Mouse (Mus musculus): ENCODE measurements around the gene Tufm.

Gene Tufm

DNA sequence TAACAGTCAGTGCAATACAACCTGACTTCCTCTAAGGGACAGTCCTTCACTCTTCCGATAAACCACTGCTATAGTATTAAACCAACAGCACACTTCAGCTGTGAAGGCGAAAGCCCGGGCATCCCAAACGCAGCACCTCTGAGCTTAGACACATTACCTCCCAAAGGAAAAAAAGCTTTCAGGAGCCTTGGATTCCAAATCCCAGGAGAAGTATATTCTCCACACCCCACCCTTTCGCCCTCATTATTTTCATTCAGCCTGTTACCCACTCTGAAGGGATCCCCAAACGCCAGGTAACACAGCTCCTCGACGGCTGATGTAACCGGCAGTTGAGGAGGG is 14.5 kb downstream of the Tufm start:
- in situ Hi-C loops (cut with MboI), result no loop called here

DNA sequence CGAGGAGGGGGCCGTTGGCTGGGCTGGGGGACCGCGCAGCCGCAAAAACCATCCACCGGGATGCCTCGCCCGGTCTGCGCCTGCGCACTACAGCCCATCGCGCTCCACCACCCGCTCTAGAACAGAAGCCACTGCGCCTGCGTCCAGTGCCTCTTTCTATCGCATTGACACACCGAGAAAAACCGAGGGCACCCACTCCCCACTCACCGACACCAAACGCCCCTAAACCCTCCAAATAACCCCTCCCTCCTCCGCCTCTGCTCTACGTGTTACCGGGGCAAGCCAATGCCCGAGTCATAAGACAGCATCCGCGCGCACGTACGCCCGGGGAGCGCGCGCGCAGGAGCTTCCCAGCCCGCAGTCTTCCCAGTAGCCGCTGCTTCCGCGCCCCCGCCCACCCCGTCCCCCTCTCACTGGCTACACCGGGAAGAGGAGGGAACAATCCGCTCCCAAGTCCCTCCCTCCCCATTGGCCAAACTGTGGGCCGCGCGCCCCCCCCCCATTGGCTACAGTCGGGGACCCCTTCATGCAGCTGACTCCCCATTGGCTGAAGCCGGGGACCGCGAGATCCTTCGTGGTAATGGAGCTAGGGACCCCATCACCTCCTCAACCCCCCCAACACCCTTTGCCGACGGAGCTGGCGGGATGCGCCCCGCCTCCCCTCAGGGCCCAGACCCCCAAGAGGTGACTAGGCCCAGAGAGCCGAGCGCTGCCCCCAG is 15.0 kb downstream of the Tufm start:
- in situ Hi-C loops (cut with MboI), result no loop called here

GRCm38 (mm10) chr7:126502751-126503150 is 15.6 kb downstream of the Tufm start:
- in situ Hi-C loops (cut with MboI), result no loop called here

GRCm38 (mm10) chr7:126503273-126503878 is 16.2 kb downstream of the Tufm start, which contains the start of gene Atxn2l:
Gene Atxn2l, minus strand, starts transcription at chr7:126503437.
- in situ Hi-C loops (cut with MboI), result no loop called here

DNA sequence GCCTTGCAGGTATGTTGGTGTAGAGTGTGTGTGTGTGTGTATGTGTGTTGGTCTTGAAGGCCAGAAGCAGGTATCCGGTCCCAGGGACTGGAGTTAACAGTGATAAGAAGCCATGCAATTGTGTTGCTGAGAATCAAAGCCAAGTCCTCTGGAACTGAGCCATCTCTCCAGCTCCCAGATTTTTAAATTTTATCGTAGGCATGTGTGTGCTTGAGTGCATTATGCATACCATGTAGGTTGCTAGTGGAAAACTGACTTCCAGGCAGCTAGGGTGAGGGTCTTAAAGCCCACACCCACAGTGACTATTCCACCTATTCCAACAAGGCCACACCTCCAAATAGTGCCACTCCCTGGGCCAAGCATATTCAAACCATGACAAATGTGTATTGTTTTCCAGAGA is 17.8 kb downstream of the Tufm start:
- in situ Hi-C loops (cut with MboI), result no loop called here

GRCm38 (mm10) chr7:126507126-126507778 is 20.1 kb downstream of the Tufm start:
- in situ Hi-C loops (cut with MboI), result no loop called here

DNA sequence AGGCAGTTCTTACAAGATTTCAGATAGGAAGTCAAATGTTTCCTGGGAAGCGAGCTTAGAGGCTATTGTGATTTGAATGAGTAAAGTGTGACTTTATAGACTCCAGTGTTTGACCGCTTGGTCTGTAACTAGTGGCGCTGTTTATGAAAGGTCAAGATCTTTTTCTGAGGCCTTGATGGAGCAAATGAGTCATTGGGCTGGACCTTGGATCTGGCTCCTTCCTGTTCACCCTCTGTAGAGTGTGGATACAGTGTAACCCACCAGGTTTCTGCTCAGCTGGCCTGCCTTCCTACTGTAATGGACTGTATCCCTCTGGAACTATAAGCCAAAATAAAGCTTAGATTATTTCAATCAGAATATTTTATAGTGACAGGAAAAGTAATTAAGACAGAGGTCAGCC is 24.1 kb downstream of the Tufm start:
- in situ Hi-C loops (cut with MboI), result no loop called here

DNA sequence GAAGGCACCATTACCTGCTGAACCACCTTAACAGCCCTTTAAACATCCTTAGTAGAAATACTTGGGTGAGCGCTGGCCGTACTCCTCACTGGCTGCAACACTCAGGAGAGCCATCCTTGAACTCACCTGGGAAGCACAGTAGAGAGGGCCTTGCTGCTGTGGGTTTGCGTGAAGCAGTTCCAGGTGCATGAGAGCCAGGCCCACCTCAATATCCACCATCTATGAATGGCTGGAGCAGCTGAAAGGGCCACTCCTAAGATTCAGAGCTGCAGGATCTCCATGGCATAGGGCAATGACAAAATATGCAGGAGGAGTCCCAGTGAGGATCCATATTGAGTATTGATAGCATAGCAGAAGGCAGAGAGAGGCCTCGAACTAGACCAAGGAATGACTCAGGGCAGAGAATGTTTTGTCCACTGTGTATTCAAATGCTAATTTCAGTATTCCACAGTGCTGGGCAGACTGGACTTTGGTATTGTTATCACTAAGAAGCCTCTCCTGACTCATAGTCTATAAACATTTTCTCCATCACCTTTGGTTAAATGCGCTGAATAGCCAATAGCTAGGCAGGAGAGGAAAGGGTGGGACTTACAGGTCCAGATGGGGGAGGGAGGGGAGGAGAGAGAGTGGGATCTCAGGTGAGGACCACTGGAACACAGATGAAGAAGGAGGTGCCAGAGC is 31.2 kb downstream of the Tufm start:
- in situ Hi-C loops (cut with MboI), result no loop called here

- in situ Hi-C loops (cut with MboI), result no loop called here
Observed at GRCm38 (mm10) chr7:126519513-126519912, 32.4 kb downstream of the Tufm start.

- in situ Hi-C loops (cut with MboI), result no loop called here
Observed at GRCm38 (mm10) chr7:126523316-126523715, 36.2 kb downstream of the Tufm start.

DNA sequence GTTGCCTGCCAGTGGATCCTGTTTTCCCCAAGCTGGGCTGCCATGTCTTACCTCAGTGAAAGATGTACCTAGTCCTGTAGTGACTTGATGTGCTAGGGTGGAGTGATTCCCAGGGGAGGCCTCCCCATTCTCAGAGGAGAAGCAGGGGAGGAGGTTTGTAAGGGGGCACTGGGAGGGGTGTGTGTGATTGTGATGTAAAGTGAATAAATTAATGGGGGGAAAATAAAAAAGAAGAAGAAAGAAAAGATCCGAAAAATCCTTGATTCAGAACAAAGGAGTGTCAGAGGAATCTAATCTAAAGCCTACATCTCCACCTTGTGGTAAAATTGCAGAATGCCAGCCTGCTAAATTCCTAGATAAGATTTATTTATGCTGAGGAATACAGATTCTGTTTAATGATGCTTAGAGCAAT is 41.0 kb downstream of the Tufm start:
- in situ Hi-C loops (cut with MboI), result no loop called here

GRCm38 (mm10) chr7:126533434-126533833 is 46.3 kb downstream of the Tufm start:
- in situ Hi-C loops (cut with MboI), result no loop called here

GRCm38 (mm10) chr7:126535766-126536165 is 48.6 kb downstream of the Tufm start:
- in situ Hi-C loops (cut with MboI), result no loop called here

- in situ Hi-C loops (cut with MboI), result no loop called here
Observed at GRCm38 (mm10) chr7:126536466-126536865, 49.3 kb downstream of the Tufm start.

DNA sequence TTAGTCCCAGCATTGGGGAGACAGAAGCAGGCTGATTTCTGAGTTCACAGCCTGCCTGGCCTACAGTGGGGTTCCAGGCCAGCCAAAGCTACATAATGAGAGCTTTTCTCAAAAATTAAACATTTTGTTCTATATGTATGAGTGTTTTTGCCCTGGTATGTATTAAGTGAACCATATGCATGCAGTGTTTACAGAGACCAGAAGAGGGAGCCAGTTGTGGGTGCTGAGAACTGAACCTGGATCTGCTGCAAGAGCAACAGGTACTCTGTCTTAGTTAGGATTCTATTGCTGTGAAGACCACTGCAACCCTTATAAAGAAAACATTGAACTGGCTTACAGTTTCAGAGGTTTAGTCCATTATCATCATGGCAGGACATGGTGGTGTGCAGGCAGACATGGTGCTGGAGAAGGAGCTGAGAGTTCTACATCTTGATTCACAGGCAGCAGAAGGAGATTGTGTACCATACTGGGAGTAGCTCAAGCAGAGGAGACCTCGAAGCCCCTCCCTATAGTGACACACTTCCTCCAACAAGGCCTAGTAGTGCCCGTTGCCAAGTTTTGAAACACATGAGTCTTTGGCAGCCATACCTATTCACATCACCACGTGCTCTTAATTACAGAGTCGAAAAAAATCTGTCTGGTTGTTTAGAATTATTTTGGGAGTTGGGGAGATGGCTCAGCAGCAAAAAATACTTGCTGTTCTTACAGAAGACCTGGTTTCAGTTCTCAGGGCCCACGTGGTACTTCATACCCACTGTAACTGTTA is 50.8 kb downstream of the Tufm start:
- in situ Hi-C loops (cut with MboI), result no loop called here

Data from mature B cell (primary cell).